Comparison of ENCODE assay signal across 22 mouse cellular contexts in genomic region chr4:148276816-148277491, GRCm38 (mm10). TPM values are rescaled to one million over a fixed set of nuclear protein-coding genes. Genes with fewer than 3 reads are reported as not detected.
DNase-seq lines count a peak whose midpoint lies in the region; ATAC-seq and TF ChIP-seq lines count a peak whose summit lies in the region.
"Had no signal": no experiment of that assay in that cellular context is flagged by ENCODE, and none has a peak within 500 bp of the region (broad histone marks: within the 10 kb centered on the region; RNA-seq: fewer than 3 reads in every experiment).

No protein-coding gene starts in this region.

- no peak for DNase-seq in hindbrain, embryonic 10.5 days (ENCODE audit: low spot score)
- DNase-seq in brain, embryonic 14.5 days (ENCODE audit: low read depth): peak; percentile 33
- no peak for DNase-seq in adrenal gland, postnatal 25 days
- DNase-seq: adrenal gland, adult 2 months; cerebellum, postnatal 10 days; gastrocnemius, postnatal 36 days; liver, embryonic 13.5 days; lung, embryonic 14.5 days; lung, postnatal 36 days; right cerebral cortex, postnatal 25 days; thymus, postnatal 36 days had no signal

- H3K27me3 ChIP-seq in hindbrain, embryonic 12.5 days: peaks cover 22% of the 10 kb centered on the region
- peaks cover 41% of the 10 kb centered on the region for H3K27me3 ChIP-seq in hindbrain, embryonic 10.5 days (ENCODE audit: insufficient read depth, poor library complexity, severe bottlenecking)
- H3K27me3 ChIP-seq in hindbrain, embryonic 16.5 days (replicated peaks; ENCODE audit: control insufficient read depth, insufficient read depth, low read length): no peaks in the 10 kb centered on the region; the same call in 1 of the 2 replicates
- H3K27me3 ChIP-seq in neural tube, embryonic 13.5 days: peaks cover 13% of the 10 kb centered on the region

- H3K9me3 ChIP-seq in hindbrain, embryonic 12.5 days (replicated peaks): no peaks in the 10 kb centered on the region
- no peaks in the 10 kb centered on the region for H3K9me3 ChIP-seq in hindbrain, embryonic 10.5 days
- no peaks in the 10 kb centered on the region for H3K9me3 ChIP-seq in hindbrain, embryonic 16.5 days (ENCODE audit: control insufficient read depth, low read length)
- H3K9me3 ChIP-seq in neural tube, embryonic 13.5 days: no peaks in the 10 kb centered on the region
- H3K9me3 ChIP-seq: embryonic facial prominence, embryonic 13.5 days; kidney, embryonic 15.5 days; limb, embryonic 13.5 days; liver, embryonic 13.5 days had no signal

- H3K4me2 ChIP-seq in hindbrain, embryonic 12.5 days (replicated peaks): no peak overlapping the region
- no peak overlapping the region; the same call in 1 of the 2 replicates for H3K4me2 ChIP-seq in hindbrain, embryonic 16.5 days (ENCODE audit: low read length)
- H3K4me2 ChIP-seq in neural tube, embryonic 13.5 days: peak overlapping the region; percentile 19; the same call in 1 of the 2 replicates
- H3K4me2 ChIP-seq: embryonic facial prominence, embryonic 13.5 days; kidney, embryonic 15.5 days; limb, embryonic 13.5 days; liver, embryonic 13.5 days; lung, embryonic 14.5 days had no signal

- H3K9ac ChIP-seq in hindbrain, embryonic 12.5 days: no peak overlapping the region
- peak overlapping the region; percentile 25; the same call in 1 of the 2 replicates for H3K9ac ChIP-seq in hindbrain, embryonic 16.5 days (ENCODE audit: low read depth, low read length)
- H3K9ac ChIP-seq in neural tube, embryonic 13.5 days: peak overlapping the region; percentile 49; the same call in 1 of the 2 replicates
- H3K9ac ChIP-seq: embryonic facial prominence, embryonic 13.5 days; kidney, embryonic 15.5 days; limb, embryonic 13.5 days; liver, embryonic 13.5 days; lung, embryonic 14.5 days had no signal

- TF ChIP-seq CTCF in brain, embryonic 14.5 days (IDR thresholded peaks at IDR 0.05; ENCODE audit: borderline replicate concordance, extremely low read depth, insufficient read depth, insufficient read length): no peak

- 10% methylated on average over 4 of the region's 4 CpGs for WGBS in hindbrain, embryonic 12.5 days
- WGBS in hindbrain, embryonic 10.5 days: 24% methylated on average over 4 of the region's 4 CpGs
- 9% methylated on average over 4 of the region's 4 CpGs for WGBS in hindbrain, embryonic 16.5 days
- WGBS in neural tube, embryonic 13.5 days: 9% methylated on average over 4 of the region's 4 CpGs

- peaks cover 24% of the 10 kb centered on the region for H3K4me1 ChIP-seq in hindbrain, embryonic 12.5 days
- H3K4me1 ChIP-seq in hindbrain, embryonic 10.5 days (replicated peaks): peaks cover 13% of the 10 kb centered on the region
- H3K4me1 ChIP-seq in hindbrain, embryonic 16.5 days (ENCODE audit: control insufficient read depth, insufficient read depth, low read depth, low read length): peaks cover 22% of the 10 kb centered on the region
- peaks cover 78% of the 10 kb centered on the region for H3K4me1 ChIP-seq in neural tube, embryonic 13.5 days (replicated peaks)
- H3K4me1 ChIP-seq: embryonic facial prominence, embryonic 13.5 days; liver, embryonic 13.5 days had no signal

- 0 out of 2 replicates have a peak, but pooled peaks cover 5% of the 10 kb centered on the region for H3K36me3 ChIP-seq in hindbrain, embryonic 12.5 days
- H3K36me3 ChIP-seq in hindbrain, embryonic 10.5 days: 0 out of 2 replicates have a peak, but pooled peaks cover 1% of the 10 kb centered on the region
- no peaks in the 10 kb centered on the region for H3K36me3 ChIP-seq in hindbrain, embryonic 16.5 days (ENCODE audit: control insufficient read depth, insufficient read depth, low read length)
- H3K36me3 ChIP-seq in neural tube, embryonic 13.5 days: peaks cover 23% of the 10 kb centered on the region
- H3K36me3 ChIP-seq: embryonic facial prominence, embryonic 13.5 days; kidney, embryonic 15.5 days; limb, embryonic 13.5 days; liver, embryonic 13.5 days had no signal

- no peak overlapping the region for H3K4me3 ChIP-seq in hindbrain, embryonic 12.5 days
- no peak overlapping the region for H3K4me3 ChIP-seq in hindbrain, embryonic 10.5 days
- H3K4me3 ChIP-seq in hindbrain, embryonic 16.5 days (ENCODE audit: low read length): no peak overlapping the region
- no peak overlapping the region for H3K4me3 ChIP-seq in neural tube, embryonic 13.5 days
- H3K4me3 ChIP-seq: embryonic facial prominence, embryonic 13.5 days; kidney, embryonic 15.5 days; limb, embryonic 13.5 days; liver, embryonic 13.5 days had no signal

- H3K27ac ChIP-seq in hindbrain, embryonic 12.5 days: peak overlapping the region; percentile 49
- no peak overlapping the region for H3K27ac ChIP-seq in hindbrain, embryonic 10.5 days
- H3K27ac ChIP-seq in hindbrain, embryonic 16.5 days (ENCODE audit: low read depth, low read length): peak overlapping the region; percentile 67
- H3K27ac ChIP-seq in neural tube, embryonic 13.5 days (replicated peaks): peak overlapping the region; percentile 89
- H3K27ac ChIP-seq: embryonic facial prominence, embryonic 13.5 days; kidney, embryonic 15.5 days; limb, embryonic 13.5 days; liver, embryonic 13.5 days had no signal

- 0 out of 2 replicates have a peak, but pooled peaks have one; percentile 34 for ATAC-seq in hindbrain, embryonic 12.5 days (ENCODE audit: low FRiP score)
- peak; percentile 52 for ATAC-seq in hindbrain, embryonic 16.5 days
- ATAC-seq in neural tube, embryonic 13.5 days (ENCODE audit: low read depth): peak; percentile 51
- no peak for ATAC-seq in monocyte, adult 5-6 weeks (replicated peaks; ENCODE audit: insufficient number of reproducible peaks, low FRiP score, low TSS enrichment, poor library complexity, severe bottlenecking)
- ATAC-seq: intestine, postnatal 0 days had no signal

- no peak for TF ChIP-seq POLR2A in brain, embryonic 14.5 days (IDR thresholded peaks at IDR 0.05; ENCODE audit: borderline replicate concordance, extremely low read depth, insufficient read depth, insufficient read length, poor library complexity, severe bottlenecking)

RNA-seq across cellular contexts. Expression of gene Disp3, which starts 10.8 kb away (rescaled TPM):
- 13.2 and 14.7 TPM in 2 replicates for polyA plus RNA-seq in hindbrain, embryonic 12.5 days (2016; fragmentation: Nextera tagmentation; extraction: Ambion mirVana)
- polyA plus RNA-seq in hindbrain, embryonic 10.5 days (2016; fragmentation: Nextera tagmentation; extraction: Ambion mirVana): 3.7 and 10.7 TPM in 2 replicates
- polyA plus RNA-seq in brain, embryonic 14.5 days (2012; rRNA removed): 25.2 and 28.4 TPM in 2 replicates
- 11.6 and 13.6 TPM in 2 replicates for polyA plus RNA-seq in hindbrain, embryonic 16.5 days (2015; fragmentation: Nextera tagmentation; extraction: Ambion mirVana)
- polyA plus RNA-seq in neural tube, embryonic 13.5 days (2015; fragmentation: Nextera tagmentation; extraction: Ambion mirVana): 16.1 and 19.1 TPM in 2 replicates
- total RNA-seq in adrenal gland, postnatal 25 days (2021): 0.85 and 1.8 TPM in 2 replicates
- not detected in 3 replicates for total RNA-seq in monocyte, adult 5-6 weeks (2017)
- total RNA-seq: hematopoietic stem cell, adult 5-6 weeks; megakaryocyte-erythroid progenitor cell, adult 5-6 weeks; neutrophil, adult 5-6 weeks had no signal
